Mouse (Mus musculus): ENCODE measurements at regions not wholly inside any gene's neighbourhood (a gene's known extent, or its start where the extent isn't known, plus 50 kb on each side); places are given as distances from the start of the nearest gene placed in this dataset.

GRCm38 (mm10) chr6:11305979-11306534 is 601.2 kb downstream of the Ndufa4 start:
- Histone ChIP-seq H3K27me3 (ENCODE audit: control insufficient read depth, insufficient read depth, low read length) (no peaks in the 10 kb centered on the region), H3K36me3 (replicated peaks; ENCODE audit: control insufficient read depth, insufficient read depth, low read depth) (no peaks in the 10 kb centered on the region), H3K4me1 (replicated peaks; ENCODE audit: control insufficient read depth in 2 of 2, insufficient read depth in 2 of 2, low read length in 1 of 2) (no peaks in the 10 kb centered on the region), H3K4me2 (ENCODE audit: low read depth) (no peak overlapping the region), H3K9me3 (ENCODE audit: control insufficient read depth, low read length) (no peaks in the 10 kb centered on the region), H3K27ac (no peak overlapping the region), H3K9ac (replicated peaks) (no peak overlapping the region), H3K4me3 (ENCODE audit: insufficient read depth in 1 of 2, low read depth in 2 of 2, low read length in 2 of 2) (no peak overlapping the region)
- ATAC-seq (ENCODE audit: insufficient read depth) = no peak
- DNase-seq (ENCODE audit: low read depth in 3 of 3, low spot score in 3 of 3) = no peak
- TF ChIP-seq EP300 (IDR thresholded peaks at IDR 0.05; ENCODE audit: low read depth) = no peak
- no peak for TF ChIP-seq CTCF (IDR thresholded peaks at IDR 0.05; ENCODE audit: low read depth)
- WGBS (ENCODE audit: insufficient replicate concordance) = 69% methylated on average over 2 of the region's 2 CpGs

- no peak for ATAC-seq (ENCODE audit: insufficient read depth)
- no peak overlapping the region for H3K9ac ChIP-seq (replicated peaks)
- DNase-seq (ENCODE audit: low read depth in 3 of 3, low spot score in 3 of 3) = no peak
- no peak for TF ChIP-seq EP300 (IDR thresholded peaks at IDR 0.05; ENCODE audit: low read depth)
- TF ChIP-seq CTCF (IDR thresholded peaks at IDR 0.05; ENCODE audit: low read depth) = peak; percentile 23; the same call in 1 of the 2 replicates
- H3K27me3 ChIP-seq (ENCODE audit: control insufficient read depth, insufficient read depth, low read length) = no peaks in the 10 kb centered on the region
- H3K4me1 ChIP-seq (replicated peaks; ENCODE audit: control insufficient read depth in 2 of 2, insufficient read depth in 2 of 2, low read length in 1 of 2) = no peaks in the 10 kb centered on the region
- H3K4me2 ChIP-seq (ENCODE audit: low read depth) = no peak overlapping the region
- no peaks in the 10 kb centered on the region for H3K36me3 ChIP-seq (replicated peaks; ENCODE audit: control insufficient read depth, insufficient read depth, low read depth)
- no peaks in the 10 kb centered on the region for H3K9me3 ChIP-seq (ENCODE audit: control insufficient read depth, low read length)
- H3K4me3 ChIP-seq (ENCODE audit: insufficient read depth in 1 of 2, low read depth in 2 of 2, low read length in 2 of 2) = no peak overlapping the region
- no peak overlapping the region for H3K27ac ChIP-seq
- 2% methylated on average over 2 of the region's 2 CpGs for WGBS (ENCODE audit: insufficient replicate concordance)
Measured at GRCm38 (mm10) chr6:11283990-11284389, 623.3 kb downstream of the Ndufa4 start.

GRCm38 (mm10) chr6:11275214-11275613 is 632.1 kb downstream of the Ndufa4 start:
- Histone ChIP-seq H3K4me1 (replicated peaks; ENCODE audit: control insufficient read depth in 2 of 2, insufficient read depth in 2 of 2, low read length in 1 of 2) (no peaks in the 10 kb centered on the region), H3K4me3 (ENCODE audit: insufficient read depth in 1 of 2, low read depth in 2 of 2, low read length in 2 of 2) (no peak overlapping the region), H3K27me3 (ENCODE audit: control insufficient read depth, insufficient read depth, low read length) (no peaks in the 10 kb centered on the region), H3K9ac (replicated peaks) (no peak overlapping the region), H3K9me3 (ENCODE audit: control insufficient read depth, low read length) (no peaks in the 10 kb centered on the region), H3K4me2 (ENCODE audit: low read depth) (no peak overlapping the region), H3K27ac (no peak overlapping the region), H3K36me3 (replicated peaks; ENCODE audit: control insufficient read depth, insufficient read depth, low read depth) (no peaks in the 10 kb centered on the region)
- WGBS (ENCODE audit: insufficient replicate concordance) = 36% methylated on average over 3 of the region's 3 CpGs
- ATAC-seq (ENCODE audit: insufficient read depth) (no peak), DNase-seq (ENCODE audit: low read depth in 3 of 3, low spot score in 3 of 3) (no peak)
- TF ChIP-seq EP300 (IDR thresholded peaks at IDR 0.05; ENCODE audit: low read depth) (no peak), CTCF (IDR thresholded peaks at IDR 0.05; ENCODE audit: low read depth) (no peak)
